Mouse (Mus musculus) liver, adult 2 months (tissue): ENCODE data around the gene Nr0b2. TPM values are rescaled to one million over a fixed set of nuclear protein-coding genes. Genes with fewer than 3 reads are reported as not detected.
A peak's percentile ranks its signal among the peaks of the same experiment; 100 is the strongest.

ENCODE experiments used
- DNase-seq: peaks from one replicate; pipeline ENCODE4 v3.0.0-alpha.2; 2011; ENCODE audit warnings: low read depth, low spot score; ENCODE audit errors: extremely low read depth
- H3K27ac ChIP-seq: fragments of 200-500 bp; replicated peaks from 2 replicates; pipeline ENCODE4 v1.5.1; 2012; ENCODE audit warnings: low read depth, mild to moderate bottlenecking, control low read depth, inconsistent platforms, low read length; ENCODE audit not compliant: insufficient read depth
- H3K27me3 ChIP-seq: fragments of 200-500 bp; 2 replicates; pipeline ENCODE4 v1.6.1; 2012; ENCODE audit warnings: mild to moderate bottlenecking, moderate library complexity, low read length, inconsistent platforms; ENCODE audit not compliant: control insufficient read depth, insufficient read depth
- H3K36me3 ChIP-seq: fragments of 200-500 bp; 2 replicates; pipeline ENCODE4 v1.6.1; 2012; ENCODE audit warnings: low read length, inconsistent platforms; ENCODE audit not compliant: control insufficient read depth, insufficient read depth
- H3K4me1 ChIP-seq: fragments of 200-500 bp; 2 replicates; pipeline ENCODE4 v1.6.1; 2011; ENCODE audit warnings: low read length; ENCODE audit not compliant: control insufficient read depth, insufficient read depth
- H3K4me3 ChIP-seq: fragments of 200-500 bp; 2 replicates; pipeline ENCODE4 v1.5.1; 2011; ENCODE audit warnings: low read depth, mild to moderate bottlenecking, control low read depth, low read length, moderate library complexity; ENCODE audit not compliant: insufficient read depth
- H3K79me2 ChIP-seq: fragments of 200-500 bp; 2 replicates; pipeline ENCODE4 v1.6.1; 2012; ENCODE audit warnings: inconsistent platforms, mild to moderate bottlenecking, low read length, moderate library complexity; ENCODE audit not compliant: control insufficient read depth, insufficient read depth
- H3K9ac ChIP-seq: fragments of 200-500 bp; 2 replicates; pipeline ENCODE4 v1.6.1; 2012; ENCODE audit warnings: low read depth, mild to moderate bottlenecking, control low read depth, inconsistent platforms, low read length
- CTCF ChIP-seq: fragments of 200-500 bp; IDR thresholded peaks from 2 replicates; pipeline ENCODE4 v1.5.1; 2011; ENCODE audit warnings: low read depth, low read length, control low read depth
- POLR2A ChIP-seq: fragments of 200-500 bp; IDR thresholded peaks from 2 replicates; pipeline ENCODE4 v1.6.1; 2011; ENCODE audit warnings: low read length, control low read depth; ENCODE audit not compliant: insufficient read depth; ENCODE audit errors: extremely low read depth
- WGBS: fragments of 180-500 bp; shearing (Covaris S2); methylation state at CpG from one replicate; pipeline ENCODE4 v1.1.7; 2018; 5-methylcytosine and 5-hydroxymethylcytosine counted together
- polyA plus RNA-seq: library from polyadenylated mRNA; depleted of rRNA; stranded (reverse); fragments of >200 nt; gene quantifications from 2 replicates; pipeline ENCODE4 v1.2.3, GENCODE M21; 2012
- total RNA-seq: library from RNA; depleted of rRNA; stranded (reverse); fragments of >200 nt; gene quantifications from 2 replicates; pipeline ENCODE4 v1.2.3, GENCODE M21; 2014

Gene Nr0b2
- total and polyA plus RNA-seq, 2 experiments: 25.7 to 300 TPM

DNA sequence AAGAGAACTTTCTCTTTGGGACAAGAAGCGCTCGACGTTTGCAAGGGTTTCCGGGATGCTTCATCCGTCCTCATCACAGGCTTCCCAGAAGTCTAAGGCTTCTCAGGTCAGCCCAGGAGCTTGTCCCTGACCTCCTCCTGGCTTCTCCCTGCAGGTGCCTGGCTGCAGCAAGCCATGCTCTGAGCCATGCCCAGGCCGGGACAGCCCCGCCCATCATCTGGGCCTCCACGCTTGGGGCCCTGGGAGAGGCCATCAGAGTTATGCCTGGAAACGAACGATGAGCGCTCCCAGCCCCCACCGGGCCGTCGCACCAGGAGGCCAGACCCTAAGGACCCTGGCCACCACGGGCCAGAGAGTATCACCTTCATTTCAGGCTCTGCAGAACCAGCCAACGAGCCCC, 25.4 kb upstream of the Nr0b2 start:
- no peak for TF ChIP-seq POLR2A
- TF ChIP-seq CTCF: no peak
- Histone ChIP-seq H3K4me1 (no peaks in the 10 kb centered on the region), H3K9ac (no peak overlapping the region), H3K4me3 (no peak overlapping the region), H3K27me3 (no peaks in the 10 kb centered on the region), H3K36me3 (peaks cover 4% of the 10 kb centered on the region), H3K27ac (no peak overlapping the region), H3K79me2 (no peaks in the 10 kb centered on the region)
- WGBS: 82% methylated on average over 16 of the region's 16 CpGs
- DNase-seq: no peak

DNA sequence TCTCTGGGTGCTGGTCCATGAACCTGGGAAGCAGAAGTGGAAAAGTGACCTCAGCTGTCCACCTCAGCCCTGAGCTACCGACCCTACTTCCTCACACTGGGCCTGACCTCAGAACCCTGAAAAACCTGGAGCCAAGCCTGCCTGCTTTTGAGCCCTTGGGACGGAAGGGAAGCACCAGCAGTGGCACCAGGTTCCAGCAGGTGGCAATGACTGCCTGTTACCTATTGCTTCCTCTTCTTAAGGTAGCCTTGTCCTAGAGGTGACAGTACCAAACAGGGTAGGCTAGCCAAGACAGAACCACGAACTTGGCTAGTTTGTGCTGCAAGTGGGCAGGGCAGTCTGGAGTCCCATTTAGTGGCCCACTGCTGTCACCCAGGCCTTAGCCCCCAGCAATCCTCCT, 20.4 kb upstream of the Nr0b2 start:
- 23% methylated on average over 3 of the region's 3 CpGs for WGBS
- peak; percentile 19 for DNase-seq
- H3K27ac ChIP-seq: no peak overlapping the region
- no peaks in the 10 kb centered on the region for H3K79me2 ChIP-seq
- H3K4me3 ChIP-seq: no peak overlapping the region
- no peak for TF ChIP-seq POLR2A
- TF ChIP-seq CTCF: peak; percentile 50
- H3K4me1 ChIP-seq: no peaks in the 10 kb centered on the region
- no peak overlapping the region for H3K9ac ChIP-seq
- H3K36me3 ChIP-seq: peaks cover 9% of the 10 kb centered on the region
- H3K27me3 ChIP-seq: no peaks in the 10 kb centered on the region

DNA sequence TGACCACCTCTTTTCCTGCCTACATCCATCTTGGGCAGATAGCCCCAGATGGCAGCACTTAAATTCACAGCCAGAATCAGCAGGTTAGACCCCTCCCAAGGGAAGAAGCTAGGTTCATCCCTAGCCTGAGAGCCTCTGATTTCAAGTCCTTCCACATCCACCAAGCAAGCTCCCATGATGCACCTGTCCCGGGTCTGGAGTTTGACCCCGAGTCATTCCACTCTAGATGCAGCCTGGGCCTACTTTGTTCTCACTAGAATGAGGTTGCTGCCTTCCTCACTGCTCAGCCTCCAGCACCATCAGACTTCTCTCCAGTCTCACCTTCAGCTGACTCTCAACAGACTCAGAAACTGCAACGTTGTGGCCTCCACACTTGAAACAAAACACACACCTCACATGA, 17.1 kb upstream of the Nr0b2 start:
- TF ChIP-seq POLR2A (no peak), CTCF (no peak)
- no peaks in the 10 kb centered on the region for H3K27me3 ChIP-seq
- no peak overlapping the region for H3K4me3 ChIP-seq
- H3K36me3 ChIP-seq: peaks cover 10% of the 10 kb centered on the region
- H3K79me2 ChIP-seq: no peaks in the 10 kb centered on the region; the same call in 1 of the 2 replicates
- no peaks in the 10 kb centered on the region for H3K4me1 ChIP-seq
- H3K27ac ChIP-seq: no peak overlapping the region
- no peak overlapping the region for H3K9ac ChIP-seq
- 60% methylated on average over 3 of the region's 3 CpGs for WGBS
- DNase-seq: peak; percentile 34

DNA sequence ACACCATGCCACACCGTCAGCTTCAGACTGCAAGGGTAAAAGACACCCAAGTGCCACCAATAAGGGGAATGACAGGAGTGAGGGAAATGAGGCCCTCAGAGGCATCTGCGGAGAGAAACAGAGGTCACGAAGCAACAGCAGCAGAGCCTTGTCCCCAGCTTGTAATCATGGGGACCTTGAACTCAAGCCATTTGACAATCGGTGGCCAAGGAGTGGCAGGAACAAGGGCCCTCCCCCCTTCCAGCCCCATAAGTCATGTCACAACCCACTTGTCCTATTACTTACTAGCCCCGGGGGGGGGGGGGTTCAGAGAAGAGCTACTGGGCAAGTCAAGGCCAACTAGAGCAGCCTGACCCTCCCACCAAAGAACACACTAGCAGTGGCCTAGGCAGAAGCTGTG, 16.5 kb upstream of the Nr0b2 start:
- TF ChIP-seq POLR2A: no peak
- no peak for TF ChIP-seq CTCF
- peak; percentile 28 for DNase-seq
- Histone ChIP-seq H3K36me3 (peaks cover 10% of the 10 kb centered on the region), H3K4me1 (no peaks in the 10 kb centered on the region), H3K27me3 (no peaks in the 10 kb centered on the region), H3K27ac (no peak overlapping the region), H3K79me2 (no peaks in the 10 kb centered on the region; the same call in 1 of the 2 replicates), H3K9ac (no peak overlapping the region), H3K4me3 (no peak overlapping the region)
- WGBS: 51% methylated on average over 5 of the region's 5 CpGs

DNA sequence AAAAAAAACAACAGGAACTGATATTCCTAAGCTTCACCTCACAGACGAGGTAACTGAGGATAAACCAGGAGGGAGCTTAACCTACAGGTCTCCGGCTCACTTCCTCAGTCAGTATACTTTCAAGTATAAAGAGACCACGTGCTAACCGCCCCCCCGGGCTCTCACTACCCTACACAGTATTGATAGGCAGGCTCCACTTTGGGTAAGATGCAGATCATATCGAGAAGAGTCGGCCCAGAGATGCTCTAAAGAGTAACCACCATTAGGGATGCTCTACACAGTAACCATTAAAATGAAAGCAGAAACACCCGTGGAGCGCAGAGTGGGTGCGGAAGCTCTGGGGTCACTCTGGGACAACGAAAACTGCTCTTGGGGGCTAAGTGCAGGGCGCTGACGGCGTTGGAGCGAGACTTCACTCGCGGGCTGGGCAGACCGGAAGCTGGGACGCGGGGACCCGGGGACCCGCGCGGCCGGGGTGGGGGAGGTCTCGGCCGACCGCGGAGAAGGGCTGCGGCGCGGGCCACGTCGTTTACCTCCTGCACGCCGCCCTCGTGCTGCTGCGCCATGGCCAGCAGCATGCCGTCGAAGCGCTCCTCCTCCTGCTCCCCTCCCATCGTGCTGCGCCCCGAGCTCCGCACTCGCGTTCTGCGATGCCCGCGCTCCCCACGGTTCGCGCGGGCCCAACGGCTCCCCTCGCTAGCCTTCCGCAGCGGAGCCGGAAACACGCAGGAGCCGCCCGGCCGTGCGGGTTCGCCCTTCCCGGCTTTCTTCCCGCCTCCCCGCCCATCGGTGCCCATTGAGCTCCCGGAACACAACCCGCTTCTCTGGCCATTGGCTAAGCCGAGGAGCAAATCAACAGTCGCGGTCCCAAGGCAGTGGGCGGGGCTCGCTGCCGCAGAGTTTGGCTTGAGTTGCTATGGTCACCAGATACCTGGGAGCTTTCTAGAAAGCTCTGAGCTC, 7.6 kb upstream of the Nr0b2 start, which contains the start of gene Nudc:
TSS of gene Nudc (minus strand) at position 725 of the 960 bp plus-strand sequence.
- H3K27me3 ChIP-seq: no peaks in the 10 kb centered on the region
- peak; percentile 90 for DNase-seq
- H3K4me1 ChIP-seq: no peaks in the 10 kb centered on the region; the same call in none of the 2 replicates
- TF ChIP-seq POLR2A (peak; percentile 62; the same call in 1 of the 2 replicates), CTCF (no peak)
- peak within 1 kb of the TSS; percentile 96 for H3K9ac ChIP-seq
- H3K27ac ChIP-seq: peak within 1 kb of the TSS; percentile 33
- H3K36me3 ChIP-seq: peaks cover 2% of the 10 kb centered on the region; the same call in 1 of the 2 replicates
- under 1% methylated on average over 77 of the region's 77 CpGs for WGBS
- H3K4me3 ChIP-seq: peak within 1 kb of the TSS; percentile 93
- H3K79me2 ChIP-seq: peaks cover 20% of the 10 kb centered on the region

DNA sequence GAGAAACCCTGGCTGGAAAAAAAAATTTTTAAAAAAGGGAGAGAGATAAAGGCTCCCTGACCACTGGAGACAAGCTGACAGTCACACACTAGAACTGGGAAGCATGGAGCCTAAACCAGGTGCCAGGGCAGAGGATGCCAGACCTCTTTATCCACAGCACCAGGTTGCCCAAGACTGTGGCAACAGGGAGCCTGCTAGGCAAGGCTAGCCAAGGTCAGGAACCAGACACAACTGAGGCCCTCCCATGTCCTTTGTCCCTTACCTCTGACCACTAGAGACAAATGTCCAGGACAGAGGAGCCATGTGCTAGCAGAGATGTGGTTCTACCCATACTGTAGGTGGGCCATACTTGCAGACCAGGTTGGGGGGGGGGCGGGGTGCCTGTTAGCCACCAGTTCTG, 1.1 kb upstream of the Nr0b2 start:
- H3K9ac ChIP-seq: no peak overlapping the region
- peaks cover 9% of the 10 kb centered on the region; the same call in 1 of the 2 replicates for H3K79me2 ChIP-seq
- H3K27me3 ChIP-seq: no peaks in the 10 kb centered on the region
- H3K4me1 ChIP-seq: peaks cover 11% of the 10 kb centered on the region
- 82% methylated on average over 1 of the region's 1 CpGs for WGBS
- H3K27ac ChIP-seq: peak overlapping the region; percentile 82
- TF ChIP-seq CTCF (no peak), POLR2A (no peak)
- DNase-seq: peak; percentile 97
- no peaks in the 10 kb centered on the region for H3K36me3 ChIP-seq
- H3K4me3 ChIP-seq: no peak overlapping the region
